Mouse (Mus musculus) left cerebral cortex, adult 18-20 months (tissue): Measurements from ENCODE around the gene Mast4. TPM values are rescaled to one million over a fixed set of nuclear protein-coding genes. Genes with fewer than 3 reads are reported as not detected.

Experiments used
- DNase-seq, 2 experiments: peaks; one replicate each; pipeline ENCODE4 v3.0.0; 2021 to 2022; ENCODE audit warnings: low spot score in 2 of 2, mixed read lengths in 1 of 2
- total RNA-seq, 2 experiments: library from RNA; stranded (reverse); gene quantifications; 2 replicates each; pipeline ENCODE4 v1.2.3; 2021

Mast4 gene
- total RNA-seq, 2 experiments from 2014 or later = 49.8 to 50.2 TPM

DNA sequence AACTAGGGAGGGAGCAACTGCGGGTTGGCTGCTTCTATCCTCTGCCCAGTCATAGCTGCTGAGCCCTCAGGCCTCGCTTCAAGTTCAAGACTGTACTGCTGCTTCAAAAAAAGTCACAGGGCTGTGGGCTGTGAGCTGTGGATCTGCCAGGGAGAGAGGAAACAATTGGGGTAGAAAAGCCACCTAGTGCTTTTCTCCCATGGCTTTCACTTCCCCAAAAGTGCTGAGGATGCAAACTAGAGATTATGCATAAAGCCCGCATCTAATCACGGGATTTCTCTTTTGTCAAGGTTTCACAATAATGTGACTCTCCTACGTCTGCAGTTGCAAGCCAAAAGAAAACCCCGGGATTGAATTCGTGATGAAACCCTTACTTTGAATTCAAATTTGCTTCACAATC is 268.9 kb downstream of the Mast4 start:
- DNase-seq = no peak

DNA sequence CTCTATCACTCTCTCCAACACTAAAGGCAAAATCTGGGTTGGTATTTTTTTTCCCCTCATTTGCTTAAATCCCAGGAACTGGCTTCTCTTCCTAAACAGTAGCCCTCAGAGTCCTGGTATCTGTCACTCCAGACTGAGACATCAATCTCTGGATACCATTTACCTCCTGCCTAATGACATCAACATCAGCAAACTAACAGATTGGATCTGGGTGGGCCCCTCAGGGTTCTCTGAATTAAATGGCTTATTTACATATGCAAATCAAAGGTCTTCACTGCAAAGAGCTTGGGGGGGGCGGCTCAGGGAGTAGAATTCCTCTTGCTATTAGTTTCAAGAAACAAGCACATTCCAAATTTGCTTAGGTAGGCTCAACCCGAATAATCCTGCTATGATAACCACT is 272.6 kb downstream of the Mast4 start:
- DNase-seq = no peak

DNA sequence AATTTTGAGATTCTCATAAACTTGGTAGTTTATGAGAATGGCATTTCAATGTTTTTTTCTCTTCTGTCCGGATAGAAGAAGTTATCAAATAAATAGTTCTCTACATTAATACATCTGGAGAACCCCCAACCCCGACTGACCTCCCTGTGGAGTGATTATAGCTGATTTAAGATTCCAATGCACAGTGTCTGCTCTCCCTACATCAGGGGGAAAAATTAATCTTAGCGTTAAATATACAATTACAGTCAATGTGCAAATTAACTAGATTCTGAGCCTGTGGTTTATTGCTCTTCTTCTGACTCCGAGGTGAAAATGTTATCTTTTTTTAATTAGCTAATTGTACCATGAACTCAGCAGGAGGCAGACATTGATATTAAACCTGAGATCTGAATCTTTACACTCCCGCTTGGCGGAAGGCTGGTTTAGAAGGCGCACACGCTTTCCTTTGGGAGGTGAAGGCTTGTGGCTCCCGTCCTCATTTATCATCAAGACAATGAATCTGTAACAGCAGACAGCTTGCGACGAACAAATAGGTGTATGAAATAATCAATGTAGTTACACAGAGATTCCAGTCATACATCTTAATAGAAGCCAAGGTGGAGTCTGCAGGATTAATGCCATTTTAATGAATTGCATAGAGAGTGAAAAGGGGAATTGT is 274.2 kb downstream of the Mast4 start:
- DNase-seq = no peak

DNA sequence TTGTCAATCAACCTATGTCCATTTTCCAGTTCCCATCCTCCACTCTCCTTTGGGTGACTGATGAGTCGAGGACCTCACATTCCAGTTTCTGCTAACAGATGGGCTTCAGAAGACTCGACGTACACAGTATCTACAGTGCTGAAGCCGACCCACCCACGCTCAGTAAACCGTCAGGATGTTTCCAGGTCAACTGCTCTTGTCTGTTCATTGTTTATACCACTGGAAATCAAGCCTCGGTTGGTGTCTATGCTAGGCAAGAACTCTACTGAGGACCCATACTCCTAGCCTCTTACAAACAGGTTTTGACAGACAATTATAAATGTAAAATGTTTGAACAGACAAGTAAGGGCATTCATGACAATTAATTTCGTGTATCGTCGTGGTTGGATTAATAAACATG is 277.8 kb downstream of the Mast4 start:
- DNase-seq = no peak

DNA sequence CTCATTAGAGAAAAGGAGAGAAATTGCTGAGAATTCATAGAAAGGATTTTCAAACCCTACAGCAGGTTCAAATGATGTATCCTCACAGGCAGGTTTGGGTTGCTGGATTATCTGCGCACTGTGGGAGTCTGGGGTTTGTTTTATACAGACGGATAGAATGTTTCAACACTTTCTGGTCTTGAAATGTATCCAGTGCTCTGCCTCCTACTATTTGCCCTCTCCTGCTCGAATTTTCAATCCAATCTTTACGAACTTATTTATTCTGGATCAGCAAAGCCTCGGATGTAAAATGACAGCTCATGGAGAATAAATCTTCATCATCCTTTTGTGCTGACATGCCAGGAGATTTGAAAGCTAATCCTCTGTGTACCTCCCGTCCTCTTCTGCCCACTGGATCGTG is 281.6 kb downstream of the Mast4 start:
- no peak for DNase-seq

DNA sequence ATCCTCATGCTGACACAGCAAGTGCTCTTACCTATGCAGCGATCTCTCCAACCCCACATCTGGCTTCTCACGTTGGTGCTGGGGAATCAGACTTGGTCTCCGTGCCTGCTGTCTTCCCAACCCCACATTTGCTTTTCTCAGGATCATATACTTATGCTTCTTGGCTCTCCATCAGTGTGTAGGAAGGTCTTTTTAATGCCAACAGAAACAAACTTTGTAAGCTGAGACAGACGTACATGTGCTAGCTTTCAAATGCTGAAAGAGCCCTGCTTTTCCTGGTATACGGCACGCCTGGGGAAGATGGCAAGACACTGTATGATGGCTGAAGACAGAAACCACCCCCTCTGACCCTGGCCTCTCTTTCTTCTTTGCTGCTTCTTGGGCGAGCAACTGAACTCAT is 285.3 kb downstream of the Mast4 start:
- DNase-seq = no peak

DNA sequence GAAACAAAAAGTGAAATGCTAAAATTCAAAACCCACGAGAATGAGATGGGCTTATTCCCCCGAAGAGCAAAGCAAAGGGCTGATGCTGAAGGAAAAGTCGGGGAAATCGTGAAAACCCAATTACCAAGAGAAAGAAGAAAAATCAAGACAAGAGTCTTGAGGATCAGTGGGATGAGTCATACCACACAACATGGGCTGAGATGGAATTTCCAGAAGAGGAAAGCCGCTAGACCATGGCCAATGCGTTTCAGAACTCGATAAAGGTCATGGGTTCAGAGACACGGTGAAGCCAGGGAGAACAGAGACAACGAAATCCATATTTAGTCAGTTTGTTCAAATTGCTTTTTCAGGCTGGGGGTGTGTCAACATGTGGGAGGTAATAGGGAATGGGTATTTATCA is 290.6 kb downstream of the Mast4 start:
- DNase-seq = no peak

DNA sequence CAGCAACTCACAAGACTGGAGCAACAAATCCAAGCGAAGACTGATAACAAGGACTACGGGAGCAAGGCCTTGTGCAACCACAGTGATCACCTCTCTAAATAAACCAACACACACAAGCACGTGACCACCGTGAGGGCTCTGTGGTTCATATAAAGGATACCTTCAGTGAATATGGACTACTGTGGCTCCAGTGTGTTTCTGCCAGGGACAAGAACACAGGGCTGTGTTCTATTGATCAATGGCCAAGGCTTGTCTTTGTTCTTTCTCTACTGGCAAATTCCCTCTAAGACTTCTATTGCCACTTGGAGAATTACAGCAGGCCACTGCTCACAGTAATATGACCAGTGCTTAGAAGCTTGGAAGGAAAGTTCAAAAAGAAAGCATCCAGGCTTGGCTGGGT is 291.3 kb downstream of the Mast4 start:
- DNase-seq = no peak

DNA sequence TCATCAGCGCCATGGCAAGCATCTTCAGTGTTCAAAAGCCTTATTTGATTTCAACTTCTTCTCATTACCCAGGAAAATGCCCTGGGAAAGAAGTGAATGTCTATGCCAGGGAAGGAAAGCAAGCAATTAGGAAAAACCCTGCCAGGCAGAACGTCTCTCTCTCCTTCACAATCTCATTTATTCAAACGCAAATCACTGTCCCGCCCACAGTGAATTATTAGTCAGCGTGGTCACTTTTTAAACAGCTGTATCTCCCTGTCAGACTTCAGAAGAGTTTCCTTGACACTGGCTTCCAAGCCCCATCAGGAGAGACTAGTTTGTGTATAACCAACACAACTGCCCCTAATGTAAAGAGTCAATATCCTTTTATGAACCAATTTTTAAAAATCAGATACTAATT is 296.8 kb downstream of the Mast4 start:
- no peak for DNase-seq

DNA sequence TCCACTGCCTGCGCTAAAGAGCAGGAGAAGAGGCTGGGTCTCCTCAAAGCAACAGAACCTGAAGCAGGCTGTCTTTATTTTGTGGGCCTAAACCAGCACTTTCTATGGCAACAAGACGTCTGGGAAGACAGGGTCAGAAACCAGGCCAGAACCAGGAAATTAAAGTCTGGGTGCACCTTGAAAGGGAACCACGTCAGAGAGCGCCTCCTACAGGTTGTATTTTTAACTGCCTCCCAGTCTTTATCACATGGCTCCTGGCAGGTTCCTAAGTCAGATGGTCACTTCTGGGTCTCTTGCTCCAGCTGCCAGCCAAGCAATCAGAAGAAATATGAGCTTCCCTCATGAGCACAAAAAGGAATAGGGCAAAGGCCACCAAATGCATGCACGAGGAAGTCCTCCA is 304.9 kb downstream of the Mast4 start:
- no peak for DNase-seq

DNA sequence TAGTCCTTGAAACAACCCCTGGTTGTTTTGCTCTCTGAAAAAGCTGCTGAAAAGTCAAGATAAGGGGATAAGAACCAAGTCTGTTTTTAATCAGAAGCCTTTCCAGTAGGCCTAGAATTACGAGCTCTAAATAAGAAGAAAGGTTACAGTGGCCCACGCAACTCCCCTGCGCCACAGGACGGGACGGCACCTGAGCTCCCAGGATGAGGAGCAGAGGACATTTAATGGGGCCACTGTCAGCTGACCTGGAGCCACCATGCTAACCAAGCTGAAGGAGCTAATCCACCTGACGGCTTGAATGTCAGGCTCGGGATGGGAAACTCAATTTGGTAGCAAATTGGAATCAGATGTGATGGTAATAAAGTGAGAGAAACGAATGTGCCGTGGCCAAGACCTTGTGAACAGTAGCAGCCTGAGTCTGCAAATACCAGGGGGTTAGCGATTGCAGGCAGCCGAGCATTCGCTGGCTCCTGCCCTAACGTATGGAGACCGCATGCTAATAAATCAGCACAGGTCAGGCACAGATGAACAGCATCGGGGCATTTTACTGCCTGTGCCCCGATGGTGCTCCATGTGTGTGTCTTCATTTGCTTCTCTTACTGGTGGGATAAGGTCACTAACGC is 306.7 kb downstream of the Mast4 start:
- DNase-seq = no peak

DNA sequence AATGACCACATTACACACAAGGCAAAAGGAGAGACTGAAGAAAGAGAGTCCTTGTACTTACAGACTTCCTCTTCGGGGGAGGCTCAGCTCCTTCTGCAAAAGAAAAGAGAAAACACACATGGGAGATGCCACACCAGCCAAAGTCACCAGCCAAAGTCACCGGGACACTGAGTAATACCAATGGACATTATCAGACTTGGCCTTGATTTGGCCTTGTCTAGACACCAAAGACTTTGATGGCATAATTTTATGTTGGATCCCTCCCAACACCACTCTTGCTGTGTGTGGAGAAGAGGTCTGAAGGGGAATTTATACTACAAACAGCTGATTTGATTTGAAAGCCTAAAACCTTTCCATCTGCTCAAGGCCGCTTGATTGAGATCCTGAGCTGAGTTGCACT is 308.8 kb downstream of the Mast4 start:
- no peak for DNase-seq

DNA sequence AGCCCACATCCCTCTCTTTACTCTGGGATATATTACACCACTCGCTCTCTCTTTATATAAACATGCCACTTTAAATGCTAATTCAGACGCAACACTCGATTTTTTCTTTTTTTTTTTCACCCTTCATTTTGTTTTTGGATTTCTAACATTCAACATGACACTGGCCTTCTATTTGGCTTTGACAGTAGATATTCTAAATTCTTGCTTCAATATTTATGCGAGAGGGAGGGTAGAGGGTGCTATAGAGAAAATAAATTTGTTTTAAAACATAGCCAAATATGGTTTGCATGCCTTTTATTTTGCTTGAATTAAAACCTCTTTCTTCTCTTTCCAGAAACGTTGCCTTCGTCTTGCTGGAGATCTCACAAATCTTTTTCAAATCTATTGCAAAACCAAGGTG is 315.8 kb downstream of the Mast4 start:
- no peak for DNase-seq

DNA sequence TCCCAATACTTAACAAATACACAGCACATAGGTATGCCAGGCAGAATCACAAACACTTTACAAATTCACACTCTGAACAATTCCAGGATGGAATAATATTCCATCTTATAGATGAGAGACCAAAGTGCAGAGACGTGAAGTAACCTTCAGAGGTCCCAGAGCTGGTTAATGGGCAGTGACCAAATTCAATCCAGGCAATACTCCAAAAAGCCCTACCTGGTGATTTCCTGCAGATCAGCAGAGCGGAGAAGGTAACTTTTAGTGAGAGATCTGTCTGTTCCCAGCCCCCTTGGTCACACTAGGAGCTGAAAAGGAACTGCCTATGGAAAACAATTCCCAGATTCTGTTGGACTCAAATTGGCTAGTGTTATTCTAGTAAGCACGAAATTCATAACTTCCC is 316.6 kb downstream of the Mast4 start:
- DNase-seq = no peak

DNA sequence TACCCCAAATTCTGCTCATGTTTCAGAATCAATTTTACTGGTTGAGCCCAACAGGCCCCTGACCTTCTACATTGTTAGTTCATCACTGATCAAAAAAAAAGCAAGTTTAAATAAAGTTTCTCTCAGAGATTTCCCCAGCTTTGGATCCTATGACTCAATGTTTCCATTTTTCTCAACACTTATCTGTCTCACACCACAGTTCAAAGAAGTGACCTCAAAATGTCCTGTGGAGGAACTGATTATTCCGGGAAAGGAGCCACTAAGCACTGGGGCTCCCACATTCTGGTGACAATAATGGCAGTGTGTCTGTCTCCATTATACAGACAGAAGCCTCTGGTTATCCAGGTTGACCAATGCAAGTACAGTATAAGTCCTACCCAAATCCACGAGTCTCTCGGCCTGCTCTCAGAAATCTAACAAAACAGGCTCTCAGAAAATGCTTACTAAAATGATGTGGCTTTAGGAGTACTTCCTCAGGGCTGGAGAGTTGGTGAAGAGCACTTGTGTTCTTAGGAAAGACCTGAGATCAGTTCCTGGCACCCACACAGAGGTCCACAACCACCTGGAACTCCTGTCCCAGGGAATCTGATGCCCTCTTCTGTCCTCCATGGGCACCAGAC is 319.1 kb downstream of the Mast4 start:
- DNase-seq = no peak

DNA sequence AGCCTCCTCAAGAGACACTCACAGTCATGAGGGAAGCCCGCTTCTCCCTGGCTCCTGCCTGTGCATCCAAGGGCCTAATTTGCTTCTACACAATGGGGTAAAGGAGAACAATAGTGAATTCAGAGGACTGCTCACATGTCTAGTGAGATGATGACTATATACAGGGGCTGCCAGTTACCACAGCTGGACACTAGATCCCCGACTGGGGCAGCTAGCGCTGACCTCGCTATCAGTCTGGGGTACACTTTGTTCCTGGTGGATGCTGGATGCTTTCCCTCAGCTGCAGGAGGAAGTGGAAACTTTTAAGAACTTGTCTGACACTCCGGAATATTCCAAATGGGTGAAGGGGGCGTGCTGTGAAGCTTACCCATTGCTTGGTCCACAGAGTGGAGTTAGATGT is 319.7 kb downstream of the Mast4 start:
- no peak for DNase-seq

DNA sequence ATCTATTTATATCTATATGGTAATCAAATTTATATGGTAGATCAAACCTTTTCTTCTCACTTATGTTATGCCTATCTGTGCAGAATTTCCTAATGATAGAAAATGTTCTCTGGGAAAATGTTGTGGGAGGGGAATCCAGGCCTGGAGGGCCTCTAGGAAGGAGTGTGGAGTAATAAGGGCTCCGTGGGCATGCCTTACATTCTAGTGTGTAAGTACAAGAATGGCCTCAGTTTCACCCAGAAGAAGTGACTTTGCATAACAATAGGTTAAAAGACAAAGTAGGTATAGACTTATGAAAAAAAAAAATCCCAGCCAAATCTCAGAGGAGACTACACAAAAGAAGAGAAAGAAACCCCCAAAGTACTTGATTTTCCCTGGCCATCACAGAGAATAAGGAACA is 320.1 kb downstream of the Mast4 start:
- no peak for DNase-seq

DNA sequence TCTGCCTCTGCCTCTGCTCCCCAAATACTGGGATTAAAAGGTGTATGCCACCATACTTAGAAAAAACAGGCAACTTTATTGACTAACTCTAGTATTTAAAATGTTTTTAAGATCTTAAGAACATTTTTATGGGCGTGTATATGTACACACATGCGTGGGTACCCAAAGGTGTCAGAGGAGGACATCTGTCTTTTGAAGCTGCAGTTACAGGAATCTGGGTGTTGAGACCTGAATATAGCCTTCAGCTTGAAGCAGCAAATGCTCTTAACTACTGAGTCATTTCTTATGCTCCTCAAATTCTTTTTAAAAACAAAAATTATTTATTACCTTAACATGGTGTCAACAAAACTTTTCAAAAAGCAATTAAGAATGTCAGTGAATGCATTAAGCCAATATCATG is 329.1 kb downstream of the Mast4 start:
- no peak for DNase-seq

DNA sequence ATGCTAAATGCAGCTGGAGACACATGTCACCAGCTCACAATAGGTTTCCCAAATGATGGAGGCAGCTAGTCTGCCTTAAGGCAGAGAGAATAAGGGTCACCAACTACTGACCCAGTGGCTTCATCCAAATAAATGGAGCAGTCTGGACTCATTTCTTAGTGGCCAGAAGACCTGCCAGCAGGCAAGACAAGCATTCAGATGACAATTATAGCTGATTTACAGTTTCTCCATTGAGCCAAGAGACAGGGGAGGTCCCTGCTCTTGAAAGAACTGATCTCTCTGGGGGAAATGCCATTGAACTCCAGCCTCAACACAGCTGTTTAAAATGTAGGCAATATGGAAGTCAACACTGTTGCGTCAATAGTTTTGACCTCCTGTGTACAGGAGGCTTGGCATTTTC is 332.5 kb downstream of the Mast4 start:
- DNase-seq = no peak

DNA sequence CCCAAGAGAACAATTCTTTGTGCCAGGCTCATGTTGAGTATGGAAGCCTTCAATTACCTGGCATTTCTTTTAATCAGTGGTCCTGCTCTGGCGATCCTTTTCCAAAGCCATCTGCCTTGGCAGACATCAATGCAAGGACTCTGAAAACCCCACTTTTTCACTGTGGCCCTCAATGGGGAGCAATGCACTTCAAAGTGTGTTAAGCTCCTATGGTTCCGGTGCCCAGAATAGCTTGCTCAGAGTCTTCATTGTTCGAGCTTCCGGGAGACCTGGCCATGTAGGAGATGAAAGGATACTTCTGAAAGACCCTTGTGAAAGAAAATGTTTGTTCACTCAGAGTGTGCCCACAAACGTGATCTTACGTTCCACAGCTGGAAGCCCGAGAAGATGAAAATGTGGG is 333.4 kb downstream of the Mast4 start:
- DNase-seq = no peak

DNA sequence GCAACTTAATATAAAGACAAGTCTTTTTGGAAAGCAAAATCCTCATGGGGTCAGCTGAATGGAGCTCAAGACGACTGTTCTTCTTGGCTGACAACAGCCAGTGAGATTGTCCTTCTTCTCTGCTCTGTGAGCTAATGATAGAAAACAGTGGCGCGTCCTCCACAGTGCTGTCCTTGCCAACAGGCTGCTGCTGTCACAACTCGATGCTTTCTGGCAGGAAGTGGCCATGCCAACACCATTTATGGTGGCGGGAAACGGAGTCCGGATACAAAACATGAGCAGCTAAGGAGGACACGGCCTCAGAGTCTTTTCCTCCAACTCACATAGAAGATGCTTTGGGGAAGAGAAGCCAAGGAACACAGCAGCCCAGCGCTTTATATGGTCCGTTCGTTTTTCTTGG is 340.2 kb downstream of the Mast4 start:
- peak in 1 of 2 experiments; percentile 28 for DNase-seq

DNA sequence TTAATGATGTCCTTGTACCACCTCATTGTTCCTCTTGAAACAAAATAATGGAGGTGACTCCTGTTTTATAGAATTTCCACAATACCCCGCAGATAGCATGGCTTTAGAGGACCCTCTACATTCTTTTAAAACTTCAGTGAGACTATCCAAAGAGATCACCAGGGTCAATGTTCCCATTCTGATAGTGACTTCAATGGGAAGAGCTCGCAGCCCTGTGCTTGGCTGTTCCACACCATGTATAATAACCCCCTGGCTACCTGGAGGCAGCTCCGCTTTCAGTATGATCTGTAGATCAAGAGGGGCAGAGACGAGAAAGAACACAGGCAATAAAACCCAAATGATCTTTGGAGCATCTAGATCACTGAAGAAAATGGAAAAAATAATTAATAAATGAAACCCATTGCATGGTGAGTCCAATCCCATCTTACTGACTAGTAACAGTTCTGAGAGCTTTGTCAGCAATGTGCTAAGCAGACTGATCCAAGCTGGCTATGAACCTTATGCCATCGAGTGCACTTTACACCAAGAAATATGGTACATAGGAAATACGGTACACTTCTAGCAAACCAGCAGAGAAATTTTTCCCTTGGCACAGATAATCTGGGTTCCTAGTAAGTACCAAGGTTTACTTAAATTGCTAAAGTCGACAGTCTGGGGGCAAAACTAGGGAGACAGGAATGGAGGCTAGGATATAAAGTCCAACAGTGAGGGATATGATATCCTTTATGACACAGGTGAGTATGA is 341.4 kb downstream of the Mast4 start:
- DNase-seq = no peak
